Mouse (Mus musculus) megakaryocyte, embryonic 14.5 days (primary cell): ENCODE results near the gene Lamc1.

Source experiments
- FLI1 ChIP-seq: IDR thresholded peaks from 2 replicates; pipeline ENCODE4 v1.6.1; 2012; ENCODE audit warnings: low read length, inconsistent platforms, mixed read lengths
- GATA1 ChIP-seq: IDR thresholded peaks from 3 replicates; pipeline ENCODE4 v1.6.1; 2012; ENCODE audit warnings: mixed read lengths, low read length, inconsistent platforms, borderline replicate concordance

DNA sequence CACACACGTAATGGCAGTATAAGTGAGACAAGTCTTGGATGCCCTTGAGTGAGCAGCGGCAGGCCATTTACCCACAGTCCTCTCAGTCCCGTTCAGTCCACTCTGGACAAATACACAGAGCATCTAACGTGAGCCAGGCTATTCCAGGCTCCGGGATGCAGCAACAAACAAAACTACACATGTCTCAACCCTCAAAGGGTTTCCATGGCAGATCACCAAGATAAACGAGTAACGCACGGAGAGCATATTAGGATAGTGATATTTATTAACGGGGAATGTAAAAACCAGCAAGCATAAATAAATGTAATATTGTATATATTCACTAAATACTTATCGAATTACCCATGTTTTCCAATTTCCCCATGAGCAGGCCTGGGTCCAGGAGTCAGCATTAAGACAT, 161.6 kb downstream of the Lamc1 start:
- TF ChIP-seq FLI1 (no peak), GATA1 (no peak)
